Mouse (Mus musculus): Measurements from ENCODE around the gene Bpifb2.

Gene Bpifb2

DNA sequence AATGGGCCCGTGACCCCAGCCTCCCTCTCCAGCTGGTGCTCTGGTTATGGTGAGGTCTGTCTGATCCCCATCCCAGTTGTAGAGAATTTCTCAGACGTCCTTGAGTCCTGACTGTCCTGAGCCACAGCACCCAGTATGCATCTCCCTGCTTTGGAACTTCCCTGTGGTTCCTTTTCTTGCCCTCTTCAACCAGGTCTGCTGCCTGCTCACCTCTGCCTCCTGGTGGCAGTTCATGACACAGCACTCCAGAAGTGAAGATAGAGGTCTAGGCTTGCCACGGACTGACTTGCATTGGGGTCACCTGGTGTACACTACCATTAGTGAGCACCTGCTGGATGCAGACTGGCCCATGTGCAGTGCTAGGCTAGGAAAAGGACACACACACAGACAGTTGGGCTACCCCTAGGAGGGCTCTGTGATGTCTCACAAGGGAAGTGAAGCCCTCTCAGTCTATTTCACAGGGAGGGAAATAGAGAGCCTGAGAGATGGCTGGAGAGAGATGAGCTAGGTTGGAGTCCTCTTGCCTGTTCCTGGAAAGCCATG, 55.1 kb downstream of the Bpifb2 start:
- in situ Hi-C loops (cut with MboI; ENCODE audit: low sequenced_read_pairs), result no loop called here

DNA sequence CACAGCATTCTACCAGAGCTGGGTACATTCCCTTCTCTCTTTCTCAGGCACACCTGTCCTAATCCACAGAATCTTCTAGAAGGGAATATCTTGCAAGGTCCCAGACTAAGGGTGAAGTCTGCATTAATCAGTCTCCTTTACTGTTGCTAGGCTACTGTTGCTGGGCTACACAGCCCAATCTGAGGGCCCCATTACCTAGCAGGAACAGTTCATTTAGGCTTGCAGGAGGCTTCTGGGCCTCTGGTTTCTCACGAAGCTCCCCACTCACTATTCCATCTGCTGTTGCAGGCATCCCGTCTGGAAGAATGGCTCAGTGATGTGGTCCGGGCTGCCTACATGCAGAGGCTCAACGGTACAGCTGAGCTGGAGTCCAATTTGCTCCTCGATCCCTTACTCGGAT, 56.3 kb downstream of the Bpifb2 start:
- in situ Hi-C loops (cut with MboI; ENCODE audit: low sequenced_read_pairs), result no loop called here

DNA sequence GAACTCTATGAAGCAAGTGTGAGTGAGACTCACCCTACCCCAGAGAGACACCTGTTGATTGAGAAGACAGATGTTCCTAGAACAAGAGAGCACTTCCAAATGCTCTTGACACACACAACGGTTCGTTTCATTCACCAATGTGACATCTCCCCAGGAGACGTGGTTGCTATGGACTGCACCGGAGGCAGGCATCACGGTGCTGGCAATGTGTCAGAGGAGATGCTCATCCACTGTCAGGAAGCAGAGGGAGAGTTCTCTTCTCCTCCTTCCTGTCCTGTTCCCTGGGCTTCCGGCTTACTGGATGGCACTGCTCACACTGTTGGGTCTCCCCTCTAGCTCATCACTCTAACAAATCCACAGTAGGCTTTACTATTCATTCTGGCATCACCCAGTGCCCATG, 58.5 kb downstream of the Bpifb2 start:
- in situ Hi-C loops (cut with MboI; ENCODE audit: low sequenced_read_pairs), result no loop called here

DNA sequence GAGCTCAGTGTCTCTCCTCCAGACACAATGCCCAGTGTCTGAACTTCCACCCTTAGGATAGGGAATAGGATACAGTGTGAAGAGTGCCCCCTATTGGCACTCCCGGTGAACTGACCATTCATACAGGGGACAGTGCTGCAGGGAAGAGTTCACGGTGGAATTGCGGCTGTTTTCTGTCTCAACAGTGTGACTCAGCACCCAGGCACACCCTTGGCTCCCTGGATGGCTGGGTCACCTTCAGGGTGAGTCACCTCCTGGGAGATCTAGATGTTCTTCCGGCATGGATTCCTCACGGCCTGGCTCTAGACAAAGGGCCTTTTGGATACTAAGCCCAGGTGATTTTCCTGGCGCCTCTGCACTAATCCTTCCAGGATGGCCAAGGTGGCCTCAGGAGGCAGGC, 60.5 kb downstream of the Bpifb2 start:
- in situ Hi-C loops (cut with MboI; ENCODE audit: low sequenced_read_pairs), result no loop called here

DNA sequence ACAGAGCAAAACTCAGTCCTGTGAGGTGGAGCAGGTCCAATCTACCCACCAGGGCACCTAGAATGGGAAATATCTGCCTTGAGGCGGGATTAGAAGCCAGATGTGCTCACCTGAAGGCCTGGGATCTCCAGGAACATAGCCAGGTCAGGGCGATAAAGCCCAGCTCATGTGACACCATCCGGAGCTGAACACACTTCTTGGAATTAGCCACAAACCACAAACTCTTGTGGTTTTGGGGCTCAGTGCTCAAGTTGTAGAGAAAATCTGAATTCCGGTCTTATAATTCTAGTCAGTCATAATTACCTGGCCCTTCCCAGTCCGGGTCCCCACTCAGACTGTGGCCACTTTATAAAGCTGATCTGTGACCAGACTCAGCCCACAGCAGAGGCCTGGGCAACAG, 63.0 kb downstream of the Bpifb2 start, which contains the start of gene Bpifb4:
TSS of gene Bpifb4 (plus strand) at position 370 of the 400 bp plus-strand sequence.
- in situ Hi-C loops (cut with MboI; ENCODE audit: low sequenced_read_pairs), result no loop called here

DNA sequence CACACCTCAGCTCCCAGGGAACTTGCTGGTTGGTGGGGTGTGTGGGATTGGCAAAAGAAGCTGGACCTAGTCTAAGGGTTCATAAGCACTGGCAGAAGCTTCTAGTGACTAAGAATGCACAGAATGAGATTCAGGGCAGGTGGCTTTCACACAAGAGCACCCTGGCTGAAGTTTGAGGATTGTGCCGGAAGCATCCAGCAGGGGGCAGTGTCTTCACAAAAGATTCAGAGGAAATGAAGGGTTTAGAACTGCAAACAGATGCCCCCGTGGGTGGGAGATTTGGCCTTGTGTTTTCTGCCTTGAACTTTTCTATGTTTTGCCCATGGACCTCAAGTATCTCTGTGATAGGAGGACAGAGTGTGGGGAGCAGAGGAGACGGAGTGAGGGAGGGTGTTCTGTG, 68.7 kb downstream of the Bpifb2 start:
- in situ Hi-C loops (cut with MboI; ENCODE audit: low sequenced_read_pairs), result no loop called here

DNA sequence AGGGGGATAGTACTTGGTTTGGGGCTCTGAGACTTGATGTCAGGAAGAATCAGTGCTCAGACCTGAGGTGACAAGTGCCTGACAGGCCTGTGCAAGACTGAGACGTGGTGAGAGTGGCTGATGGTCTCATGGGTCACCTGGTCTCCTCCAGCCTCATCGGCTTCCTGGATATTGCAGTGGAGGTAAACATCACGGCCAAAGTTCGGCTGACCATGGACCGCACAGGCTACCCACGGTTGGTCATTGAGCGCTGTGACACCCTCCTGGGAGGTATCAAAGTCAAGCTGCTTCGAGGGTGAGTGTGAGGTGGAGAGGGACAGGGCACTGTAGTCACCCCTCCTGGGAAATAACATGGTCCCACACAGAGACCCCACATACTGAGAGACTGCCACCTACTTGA, 69.7 kb downstream of the Bpifb2 start:
- in situ Hi-C loops (cut with MboI; ENCODE audit: low sequenced_read_pairs), result no loop called here
